In the genomic region with DNA sequence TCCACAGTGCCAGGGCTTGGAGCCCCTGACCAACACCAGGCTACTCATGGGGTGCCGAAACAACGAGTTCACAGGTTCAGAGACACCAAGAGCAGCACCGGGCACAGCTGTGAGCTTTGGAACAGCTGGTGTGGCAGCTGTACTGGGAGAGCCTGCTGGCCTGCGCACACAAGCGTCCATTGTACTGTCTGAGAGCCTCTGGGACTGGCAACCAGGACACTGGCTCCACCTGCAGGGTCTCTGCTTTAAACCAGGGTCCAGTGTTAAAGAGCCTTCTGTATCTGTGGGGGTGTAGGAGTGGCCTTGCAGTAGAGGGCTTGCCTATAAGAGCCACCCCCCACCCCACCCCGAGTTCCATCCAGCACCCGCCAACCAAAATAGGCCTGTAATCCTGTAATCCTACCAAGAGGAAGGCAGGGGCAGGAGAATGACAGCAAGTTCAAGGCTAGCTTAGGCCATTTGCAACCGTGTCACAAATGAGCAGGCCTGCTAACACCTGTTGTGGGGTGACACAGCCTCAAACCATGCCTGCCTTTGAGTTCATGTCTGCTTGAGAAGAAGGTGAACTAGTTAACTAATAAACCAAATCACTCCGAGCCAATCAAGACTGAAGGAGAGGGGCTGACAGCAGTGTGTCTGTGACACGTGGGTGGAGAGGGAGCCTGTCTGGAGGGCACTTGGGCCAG, we compare ENCODE assay signal across 9 mouse cellular contexts. TPM values are rescaled to one million over a fixed set of nuclear protein-coding genes. Genes with fewer than 3 reads are reported as not detected.
A peak's percentile ranks its signal among the peaks of the same experiment; 100 is the strongest.
DNase-seq lines count a peak whose midpoint lies in the region; ATAC-seq and TF ChIP-seq lines count a peak whose summit lies in the region.
"Had no signal": no experiment of that assay in that cellular context is flagged by ENCODE, and none has a peak within 500 bp of the region (broad histone marks: within the 10 kb centered on the region; RNA-seq: fewer than 3 reads in every experiment).

No protein-coding gene starts in this region.

- WGBS in kidney, embryonic 15.5 days: 57% methylated on average over 10 of the region's 10 CpGs
- WGBS in embryonic facial prominence, embryonic 10.5 days: 41% methylated on average over 10 of the region's 10 CpGs
- WGBS in limb, embryonic 14.5 days: 50% methylated on average over 10 of the region's 10 CpGs

- no peak overlapping the region for H3K4me2 ChIP-seq in kidney, embryonic 15.5 days
- H3K4me2 ChIP-seq in limb, embryonic 14.5 days (replicated peaks; ENCODE audit: low read depth, low read length, severe bottlenecking): no peak overlapping the region

- no peak overlapping the region for H3K4me3 ChIP-seq in kidney, embryonic 15.5 days (replicated peaks)
- peak overlapping the region; percentile 14; the same call in 1 of the 2 replicates for H3K4me3 ChIP-seq in embryonic facial prominence, embryonic 10.5 days
- no peak overlapping the region for H3K4me3 ChIP-seq in limb, embryonic 14.5 days (replicated peaks; ENCODE audit: low read length)

- TF ChIP-seq CTCF in brain, embryonic 14.5 days (IDR thresholded peaks at IDR 0.05; ENCODE audit: borderline replicate concordance, extremely low read depth, insufficient read depth, insufficient read length): no peak

- 0 out of 2 replicates have a peak, but pooled peaks have one; percentile 20 for ATAC-seq in kidney, embryonic 15.5 days (replicated peaks; ENCODE audit: low FRiP score)
- peak; percentile 80 for ATAC-seq in limb, embryonic 14.5 days (ENCODE audit: low FRiP score, low read depth)
- ATAC-seq in granulocyte monocyte progenitor cell, adult 5-6 weeks (replicated peaks; ENCODE audit: poor library complexity, severe bottlenecking): no peak

- no peaks in the 10 kb centered on the region for H3K9me3 ChIP-seq in kidney, embryonic 15.5 days (replicated peaks)
- H3K9me3 ChIP-seq in embryonic facial prominence, embryonic 10.5 days: no peaks in the 10 kb centered on the region
- H3K9me3 ChIP-seq in limb, embryonic 14.5 days (ENCODE audit: control insufficient read depth, low read length): no peaks in the 10 kb centered on the region

- H3K27ac ChIP-seq in kidney, embryonic 15.5 days: no peak overlapping the region
- peak overlapping the region; percentile 75 for H3K27ac ChIP-seq in embryonic facial prominence, embryonic 10.5 days (replicated peaks)
- H3K27ac ChIP-seq in limb, embryonic 14.5 days (replicated peaks; ENCODE audit: low read depth, low read length): 0 out of 2 replicates have a peak overlapping the region, but pooled peaks have one; percentile 38

- H3K27me3 ChIP-seq in kidney, embryonic 15.5 days: no peaks in the 10 kb centered on the region
- H3K27me3 ChIP-seq in embryonic facial prominence, embryonic 10.5 days (replicated peaks; ENCODE audit: low read depth, poor library complexity, severe bottlenecking): peaks cover 11% of the 10 kb centered on the region; the same call in 1 of the 2 replicates
- no peaks in the 10 kb centered on the region for H3K27me3 ChIP-seq in limb, embryonic 14.5 days (ENCODE audit: control insufficient read depth, insufficient read depth, low read length)

- no peak overlapping the region for H3K9ac ChIP-seq in kidney, embryonic 15.5 days
- no peak overlapping the region for H3K9ac ChIP-seq in limb, embryonic 14.5 days (ENCODE audit: low read depth, low read length, severe bottlenecking)

- H3K36me3 ChIP-seq in kidney, embryonic 15.5 days: peaks cover 11% of the 10 kb centered on the region
- H3K36me3 ChIP-seq in embryonic facial prominence, embryonic 10.5 days (replicated peaks): peaks cover 23% of the 10 kb centered on the region
- peaks cover 20% of the 10 kb centered on the region for H3K36me3 ChIP-seq in limb, embryonic 14.5 days (ENCODE audit: control insufficient read depth, insufficient read depth, low read length)

- H3K4me1 ChIP-seq in kidney, embryonic 15.5 days: peaks cover 22% of the 10 kb centered on the region
- peaks cover 31% of the 10 kb centered on the region for H3K4me1 ChIP-seq in embryonic facial prominence, embryonic 10.5 days
- peaks cover 14% of the 10 kb centered on the region for H3K4me1 ChIP-seq in limb, embryonic 14.5 days (ENCODE audit: control insufficient read depth, insufficient read depth, low read length)

- TF ChIP-seq POLR2A in brain, embryonic 14.5 days (IDR thresholded peaks at IDR 0.05; ENCODE audit: borderline replicate concordance, extremely low read depth, insufficient read depth, insufficient read length, poor library complexity, severe bottlenecking): no peak
- no peak for TF ChIP-seq POLR2A in limb, embryonic 14.5 days (IDR thresholded peaks at IDR 0.05; ENCODE audit: borderline replicate concordance, extremely low read depth, insufficient read depth, insufficient read length)

- DNase-seq in kidney, adult 11 months: no peak
- DNase-seq in brain, embryonic 14.5 days (ENCODE audit: low read depth): peak; percentile 40
- DNase-seq in embryonic facial prominence, embryonic 10.5 days (ENCODE audit: low spot score): peak; percentile 64
- DNase-seq in limb, embryonic 14.5 days (ENCODE audit: low spot score): peak; percentile 67
- no peak for DNase-seq in ovary, postnatal 10 days (ENCODE audit: low spot score)
- DNase-seq in gastrocnemius, postnatal 25 days: no peak

RNA-seq across cellular contexts. Expression of gene Clip3, which starts 1.7 kb away (rescaled TPM):
- 33.3 and 36.5 TPM in 2 replicates for polyA plus RNA-seq in kidney, embryonic 15.5 days (2015; fragmentation: Nextera tagmentation; extraction: Ambion mirVana)
- 233 and 314 TPM in 2 replicates for polyA plus RNA-seq in brain, embryonic 14.5 days (2012; rRNA removed)
- polyA plus RNA-seq in embryonic facial prominence, embryonic 10.5 days (2016; fragmentation: Nextera tagmentation; extraction: Ambion mirVana): 53.0 and 53.4 TPM in 2 replicates
- polyA plus RNA-seq in limb, embryonic 14.5 days (2012; rRNA removed): 106 and 122 TPM in 2 replicates
- 55.1 and 56.7 TPM in 2 replicates for polyA plus RNA-seq in limb, embryonic 14.5 days (2014; fragmentation: Nextera tagmentation; extraction: Ambion mirVana)
- total RNA-seq in granulocyte monocyte progenitor cell, adult 5-6 weeks (2014; fragmentation: Nextera tagmentation): not detected in 2 replicates
- not detected in 2 replicates for total RNA-seq in granulocyte monocyte progenitor cell, adult 5-6 weeks (2017)
- total RNA-seq in gastrocnemius, postnatal 25 days (2021): 10 to 100 TPM in 1 of 2 experiments, 1 to 10 TPM in 1; 4.2 to 10.6 TPM

RNA-seq across cellular contexts. Expression of gene Wdr62, which starts 9.6 kb away (rescaled TPM):
- 8.6 and 9.9 TPM in 2 replicates for polyA plus RNA-seq in kidney, embryonic 15.5 days (2015; fragmentation: Nextera tagmentation; extraction: Ambion mirVana)
- 15.2 and 26.2 TPM in 2 replicates for polyA plus RNA-seq in brain, embryonic 14.5 days (2012; rRNA removed)
- 17.8 and 18.2 TPM in 2 replicates for polyA plus RNA-seq in embryonic facial prominence, embryonic 10.5 days (2016; fragmentation: Nextera tagmentation; extraction: Ambion mirVana)
- polyA plus RNA-seq in limb, embryonic 14.5 days (2012; rRNA removed): 22.9 and 26.4 TPM in 2 replicates
- polyA plus RNA-seq in limb, embryonic 14.5 days (2014; fragmentation: Nextera tagmentation; extraction: Ambion mirVana): 7.8 and 8.8 TPM in 2 replicates
- 21.6 and 29.4 TPM in 2 replicates for total RNA-seq in granulocyte monocyte progenitor cell, adult 5-6 weeks (2014; fragmentation: Nextera tagmentation)
- total RNA-seq in granulocyte monocyte progenitor cell, adult 5-6 weeks (2017): 4.0 and 5.8 TPM in 2 replicates
- 1 to 10 TPM; 1.8 to 3.8 TPM for total RNA-seq in gastrocnemius, postnatal 25 days (2021)

RNA-seq across cellular contexts. Expression of gene Thap8, which starts 10.0 kb away (rescaled TPM):
- polyA plus RNA-seq in kidney, embryonic 15.5 days (2015; fragmentation: Nextera tagmentation; extraction: Ambion mirVana): 0.59 and 0.61 TPM in 2 replicates
- 0.11 and 0.12 TPM in 2 replicates for polyA plus RNA-seq in brain, embryonic 14.5 days (2012; rRNA removed)
- 0.45 and 0.90 TPM in 2 replicates for polyA plus RNA-seq in embryonic facial prominence, embryonic 10.5 days (2016; fragmentation: Nextera tagmentation; extraction: Ambion mirVana)
- polyA plus RNA-seq in limb, embryonic 14.5 days (2012; rRNA removed): 0.10 and 0.23 TPM in 2 replicates
- 0.15 TPM in 1 of 2 replicates, not detected in the other for polyA plus RNA-seq in limb, embryonic 14.5 days (2014; fragmentation: Nextera tagmentation; extraction: Ambion mirVana)
- not detected in 2 replicates for total RNA-seq in granulocyte monocyte progenitor cell, adult 5-6 weeks (2014; fragmentation: Nextera tagmentation)
- 0.57 TPM in 1 of 2 replicates, not detected in the other for total RNA-seq in granulocyte monocyte progenitor cell, adult 5-6 weeks (2017)
- total RNA-seq in gastrocnemius, postnatal 25 days (2021): under 1 TPM in 1 of 2 experiments, not detected in 1; 0.20 TPM
- total RNA-seq: liver, adult 2 months had no signal
- polyA plus RNA-seq: liver, adult 2 months had no signal

RNA-seq across cellular contexts. Expression of gene Alkbh6, which starts 18.7 kb away (rescaled TPM):
- 94.7 and 95.7 TPM in 2 replicates for polyA plus RNA-seq in kidney, embryonic 15.5 days (2015; fragmentation: Nextera tagmentation; extraction: Ambion mirVana)
- polyA plus RNA-seq in brain, embryonic 14.5 days (2012; rRNA removed): 131 and 198 TPM in 2 replicates
- polyA plus RNA-seq in embryonic facial prominence, embryonic 10.5 days (2016; fragmentation: Nextera tagmentation; extraction: Ambion mirVana): 95.5 and 97.0 TPM in 2 replicates
- 124 and 169 TPM in 2 replicates for polyA plus RNA-seq in limb, embryonic 14.5 days (2012; rRNA removed)
- polyA plus RNA-seq in limb, embryonic 14.5 days (2014; fragmentation: Nextera tagmentation; extraction: Ambion mirVana): 79.7 and 86.6 TPM in 2 replicates
- total RNA-seq in granulocyte monocyte progenitor cell, adult 5-6 weeks (2014; fragmentation: Nextera tagmentation): 32.6 and 33.3 TPM in 2 replicates
- total RNA-seq in granulocyte monocyte progenitor cell, adult 5-6 weeks (2017): 30.1 and 35.5 TPM in 2 replicates
- 10 to 100 TPM; 18.6 to 18.8 TPM for total RNA-seq in gastrocnemius, postnatal 25 days (2021)

RNA-seq across cellular contexts. Expression of gene Syne4, which starts 24.8 kb away (rescaled TPM):
- 88.2 and 97.7 TPM in 2 replicates for polyA plus RNA-seq in kidney, embryonic 15.5 days (2015; fragmentation: Nextera tagmentation; extraction: Ambion mirVana)
- polyA plus RNA-seq in brain, embryonic 14.5 days (2012; rRNA removed): 28.5 and 36.3 TPM in 2 replicates
- 51.1 and 65.6 TPM in 2 replicates for polyA plus RNA-seq in embryonic facial prominence, embryonic 10.5 days (2016; fragmentation: Nextera tagmentation; extraction: Ambion mirVana)
- 141 and 209 TPM in 2 replicates for polyA plus RNA-seq in limb, embryonic 14.5 days (2012; rRNA removed)
- 40.3 and 56.2 TPM in 2 replicates for polyA plus RNA-seq in limb, embryonic 14.5 days (2014; fragmentation: Nextera tagmentation; extraction: Ambion mirVana)
- total RNA-seq in granulocyte monocyte progenitor cell, adult 5-6 weeks (2014; fragmentation: Nextera tagmentation): 6.3 and 8.7 TPM in 2 replicates
- 0.99 TPM in 1 of 2 replicates, not detected in the other for total RNA-seq in granulocyte monocyte progenitor cell, adult 5-6 weeks (2017)
- 1 to 10 TPM; 1.2 to 1.4 TPM for total RNA-seq in gastrocnemius, postnatal 25 days (2021)

Comparison
In these comparisons a context has a peak if more than half of its experiments do, and no peak if none do; other contexts are left out.
1. DNase-seq: peak in brain, embryonic 14.5 days (single experiment), embryonic facial prominence, embryonic 10.5 days (single experiment) and limb, embryonic 14.5 days (single experiment); none in kidney, adult 11 months (single experiment), ovary, postnatal 10 days (single experiment) and gastrocnemius, postnatal 25 days (single experiment).